Mouse (Mus musculus): Measurements from ENCODE around the gene E430018J23Rik. TPM values are rescaled to one million over a fixed set of nuclear protein-coding genes. Genes with fewer than 3 reads are reported as not detected.
"Not testable (repeated sequence)": the region's sequence is repeated elsewhere in the genome, so short reads cannot be mapped to it uniquely, and the experiment has no call there.

Gene E430018J23Rik
- polyA plus RNA-seq, 1 experiment from 2014 or later: 4.6 TPM

GRCm38 (mm10) chr7:127402980-127403379 is 9.6 kb upstream of the E430018J23Rik start:
- Histone ChIP-seq H3K9ac (replicated peaks; ENCODE audit: low read depth) (no peak overlapping the region), H3K27me3 (replicated peaks; ENCODE audit: insufficient read depth, low read length) (no peaks in the 10 kb centered on the region), H3K4me3 (ENCODE audit: low read depth, low read length) (no peak overlapping the region), H3K27ac (ENCODE audit: low read length) (no peak overlapping the region), H3K4me2 (replicated peaks; ENCODE audit: low read depth, low read length) (no peak overlapping the region), H3K9me3 (ENCODE audit: low read length) (no peaks in the 10 kb centered on the region), H3K36me3 (ENCODE audit: insufficient read depth, low read length) (no peaks in the 10 kb centered on the region), H3K4me1 (ENCODE audit: insufficient read depth, low read depth, low read length) (no peaks in the 10 kb centered on the region)
- ATAC-seq (no peak), DNase-seq (ENCODE audit: low spot score) (no peak)
- 42% methylated on average over 2 of the region's 2 CpGs for WGBS
- TF ChIP-seq EP300 (IDR thresholded peaks at IDR 0.05) (no peak), CTCF (IDR thresholded peaks at IDR 0.05) (peak; percentile 27; the same call in 1 of the 2 replicates)

- no peak overlapping the region for H3K27ac ChIP-seq (ENCODE audit: low read length)
- no peak overlapping the region for H3K4me3 ChIP-seq (ENCODE audit: low read depth, low read length)
- no peaks in the 10 kb centered on the region for H3K27me3 ChIP-seq (replicated peaks; ENCODE audit: insufficient read depth, low read length)
- TF ChIP-seq CTCF (IDR thresholded peaks at IDR 0.05): no peak
- TF ChIP-seq EP300 (IDR thresholded peaks at IDR 0.05): no peak
- no peaks in the 10 kb centered on the region for H3K9me3 ChIP-seq (ENCODE audit: low read length)
- H3K4me1 ChIP-seq (ENCODE audit: insufficient read depth, low read depth, low read length): no peaks in the 10 kb centered on the region
- ATAC-seq (no peak), DNase-seq (ENCODE audit: low spot score) (no peak)
- WGBS: 65% methylated on average over 3 of the region's 3 CpGs
- no peak overlapping the region for H3K4me2 ChIP-seq (replicated peaks; ENCODE audit: low read depth, low read length)
- H3K9ac ChIP-seq (replicated peaks; ENCODE audit: low read depth): no peak overlapping the region
- no peaks in the 10 kb centered on the region for H3K36me3 ChIP-seq (ENCODE audit: insufficient read depth, low read length)
Measured at GRCm38 (mm10) chr7:127400355-127400754, 6.9 kb upstream of the E430018J23Rik start.

DNA sequence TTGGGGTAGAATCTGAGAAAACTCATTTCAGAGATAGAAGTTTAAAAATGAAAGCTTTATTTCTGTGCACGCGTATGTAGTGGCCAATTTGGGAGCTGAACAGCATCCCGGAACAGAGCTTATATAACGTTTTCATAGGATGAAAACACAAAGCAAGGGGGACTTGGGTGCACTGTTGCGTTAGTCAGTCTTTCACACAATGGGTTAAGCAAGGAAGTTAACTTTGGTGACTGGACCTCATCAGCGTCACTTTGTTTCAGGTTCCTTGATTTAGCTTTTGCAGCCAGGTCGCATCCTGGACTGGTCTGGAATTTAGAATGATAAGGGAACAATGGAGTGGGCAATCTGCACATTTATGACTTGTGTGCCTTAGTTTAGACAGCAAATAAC is 510 bp upstream of the E430018J23Rik start:
- Histone ChIP-seq H3K4me2 (replicated peaks; ENCODE audit: low read depth, low read length) (peak overlapping the region; percentile 85), H3K9ac (replicated peaks; ENCODE audit: low read depth) (peak overlapping the region; percentile 27; the same call in 1 of the 2 replicates), H3K36me3 (ENCODE audit: insufficient read depth, low read length) (no peaks in the 10 kb centered on the region), H3K4me1 (ENCODE audit: insufficient read depth, low read depth, low read length) (peaks cover 8% of the 10 kb centered on the region; the same call in 1 of the 2 replicates), H3K27ac (ENCODE audit: low read length) (peak overlapping the region; percentile 44), H3K27me3 (replicated peaks; ENCODE audit: insufficient read depth, low read length) (no peaks in the 10 kb centered on the region), H3K4me3 (ENCODE audit: low read depth, low read length) (peak overlapping the region; percentile 58), H3K9me3 (ENCODE audit: low read length) (no peaks in the 10 kb centered on the region)
- 11% methylated on average over 7 of the region's 7 CpGs for WGBS
- peak; percentile 11 for ATAC-seq
- peak; percentile 37; the same call in 1 of the 2 replicates for TF ChIP-seq EP300 (IDR thresholded peaks at IDR 0.05)
- TF ChIP-seq CTCF (IDR thresholded peaks at IDR 0.05): no peak
- no peak for DNase-seq (ENCODE audit: low spot score)

- H3K9ac ChIP-seq (replicated peaks; ENCODE audit: low read depth): 0 out of 2 replicates have a peak overlapping the region, but pooled peaks have one; percentile 90
- no peaks in the 10 kb centered on the region for H3K27me3 ChIP-seq (replicated peaks; ENCODE audit: insufficient read depth, low read length)
- H3K4me1 ChIP-seq (ENCODE audit: insufficient read depth, low read depth, low read length): peaks cover 8% of the 10 kb centered on the region; the same call in 1 of the 2 replicates
- no peak for TF ChIP-seq CTCF (IDR thresholded peaks at IDR 0.05)
- TF ChIP-seq EP300 (IDR thresholded peaks at IDR 0.05): no peak
- no peaks in the 10 kb centered on the region for H3K9me3 ChIP-seq (ENCODE audit: low read length)
- no peak overlapping the region for H3K27ac ChIP-seq (ENCODE audit: low read length)
- WGBS: 76% methylated on average over 8 of the region's 8 CpGs
- peak overlapping the region; percentile 85 for H3K4me2 ChIP-seq (replicated peaks; ENCODE audit: low read depth, low read length)
- H3K4me3 ChIP-seq (ENCODE audit: low read depth, low read length): no peak overlapping the region
- ATAC-seq: no peak
- DNase-seq (ENCODE audit: low spot score): no peak
- H3K36me3 ChIP-seq (ENCODE audit: insufficient read depth, low read length): no peaks in the 10 kb centered on the region
Measured at GRCm38 (mm10) chr7:127392251-127392824, 1.1 kb downstream of the E430018J23Rik start.

DNA sequence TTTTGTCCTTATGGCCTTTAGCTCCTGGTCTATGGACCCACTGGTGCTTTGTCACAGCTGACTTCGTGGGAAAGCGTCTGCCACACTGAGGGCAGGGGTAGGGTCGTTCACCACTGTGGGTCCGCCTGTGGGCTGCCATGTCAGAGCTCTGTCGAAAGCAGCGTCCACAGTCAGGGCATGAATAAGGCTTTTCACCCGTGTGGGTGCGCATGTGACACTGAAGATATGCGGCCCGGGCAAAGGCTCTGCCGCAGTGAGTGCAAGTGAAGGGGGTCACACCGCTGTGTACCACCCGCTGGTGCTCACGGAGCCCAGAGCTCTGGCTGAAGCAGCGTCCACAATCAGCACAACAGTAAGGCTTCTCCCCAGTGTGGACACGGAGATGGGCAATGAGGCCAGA is 1.9 kb downstream of the E430018J23Rik start:
- DNase-seq (ENCODE audit: low spot score) (no peak), ATAC-seq (no peak)
- Histone ChIP-seq H3K36me3 (ENCODE audit: insufficient read depth, low read length) (no peaks in the 10 kb centered on the region), H3K9ac (replicated peaks; ENCODE audit: low read depth) (no peak overlapping the region), H3K27me3 (replicated peaks; ENCODE audit: insufficient read depth, low read length) (no peaks in the 10 kb centered on the region), H3K4me2 (replicated peaks; ENCODE audit: low read depth, low read length) (no peak overlapping the region), H3K4me1 (ENCODE audit: insufficient read depth, low read depth, low read length) (peaks cover 8% of the 10 kb centered on the region; the same call in 1 of the 2 replicates), H3K9me3 (ENCODE audit: low read length) (no peaks in the 10 kb centered on the region), H3K4me3 (ENCODE audit: low read depth, low read length) (no peak overlapping the region), H3K27ac (ENCODE audit: low read length) (no peak overlapping the region)
- WGBS: 95% methylated on average over 16 of the region's 16 CpGs
- no peak for TF ChIP-seq CTCF (IDR thresholded peaks at IDR 0.05)
- no peak for TF ChIP-seq EP300 (IDR thresholded peaks at IDR 0.05)

DNA sequence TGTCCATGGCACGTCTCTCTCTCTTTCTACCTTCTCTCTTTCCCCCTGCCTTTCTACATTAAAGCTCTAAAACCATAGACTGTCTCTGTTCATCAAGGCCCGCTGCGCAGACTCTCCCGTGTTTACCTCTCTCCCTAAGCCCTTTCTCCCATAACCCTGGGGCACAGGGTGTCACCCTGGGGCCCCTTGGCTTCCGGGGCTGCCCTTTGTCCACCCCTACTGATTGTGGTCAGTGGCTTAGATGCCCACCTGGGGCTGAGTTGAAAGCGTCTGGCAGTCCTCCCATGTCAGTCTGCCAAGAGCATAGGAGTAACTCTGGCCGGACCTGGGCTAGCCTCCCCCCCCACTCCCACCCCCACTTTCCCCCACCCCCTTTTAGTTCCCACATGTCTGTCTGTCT is 3.1 kb downstream of the E430018J23Rik start:
- Histone ChIP-seq H3K9me3 (ENCODE audit: low read length) (no peaks in the 10 kb centered on the region), H3K4me2 (replicated peaks; ENCODE audit: low read depth, low read length) (no peak overlapping the region), H3K36me3 (ENCODE audit: insufficient read depth, low read length) (no peaks in the 10 kb centered on the region), H3K27ac (ENCODE audit: low read length) (no peak overlapping the region), H3K9ac (replicated peaks; ENCODE audit: low read depth) (no peak overlapping the region), H3K27me3 (replicated peaks; ENCODE audit: insufficient read depth, low read length) (no peaks in the 10 kb centered on the region), H3K4me3 (ENCODE audit: low read depth, low read length) (no peak overlapping the region), H3K4me1 (ENCODE audit: insufficient read depth, low read depth, low read length) (peaks cover 8% of the 10 kb centered on the region; the same call in 1 of the 2 replicates)
- 75% methylated on average over 7 of the region's 7 CpGs for WGBS
- TF ChIP-seq EP300 (IDR thresholded peaks at IDR 0.05): no peak
- no peak for TF ChIP-seq CTCF (IDR thresholded peaks at IDR 0.05)
- DNase-seq (ENCODE audit: low spot score): no peak
- no peak for ATAC-seq

DNA sequence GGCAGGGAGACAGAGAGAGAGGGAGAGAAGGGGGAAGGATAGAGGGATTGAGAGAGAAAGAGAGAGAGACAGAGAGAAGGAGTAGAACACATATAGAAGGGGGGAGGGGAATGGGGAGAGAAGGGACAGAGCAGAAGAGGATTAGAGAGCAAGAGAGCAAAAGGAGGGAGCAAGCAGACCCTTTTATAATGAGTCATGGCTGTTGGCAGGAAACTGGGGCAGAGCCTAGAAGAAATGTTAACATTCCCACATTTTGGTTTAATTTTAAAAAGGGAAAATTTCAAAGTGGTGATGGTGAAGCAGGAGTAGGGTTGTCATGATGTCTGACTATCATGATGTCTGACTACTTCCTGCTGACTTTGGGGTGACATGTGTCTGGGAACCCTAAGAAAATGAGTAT is 5.2 kb downstream of the E430018J23Rik start:
- ATAC-seq; H3K4me2 ChIP-seq (replicated peaks; ENCODE audit: low read depth, low read length); H3K4me3 ChIP-seq (ENCODE audit: low read depth, low read length); H3K9ac ChIP-seq (replicated peaks; ENCODE audit: low read depth); H3K4me1 ChIP-seq (ENCODE audit: insufficient read depth, low read depth, low read length); H3K27me3 ChIP-seq (replicated peaks; ENCODE audit: insufficient read depth, low read length); H3K36me3 ChIP-seq (ENCODE audit: insufficient read depth, low read length); H3K27ac ChIP-seq (ENCODE audit: low read length); DNase-seq (ENCODE audit: low spot score); H3K9me3 ChIP-seq (ENCODE audit: low read length): not testable (repeated sequence)

All from lung, postnatal 0 days (tissue).